Mouse (Mus musculus) embryonic fibroblast, embryonic 13.5 days (primary cell): ENCODE results near the gene Tshz2.

ENCODE experiments used
- CTCF ChIP-seq: IDR thresholded peaks from 2 replicates; pipeline ENCODE4 v1.5.1; 2011; ENCODE audit warnings: mild to moderate bottlenecking, control low read depth, low read length, moderate library complexity, borderline replicate concordance; ENCODE audit not compliant: insufficient read depth
- POLR2A ChIP-seq: IDR thresholded peaks from 2 replicates; pipeline ENCODE4 v1.6.1; 2011; ENCODE audit warnings: low read depth, mild to moderate bottlenecking, control low read depth, low read length, moderate library complexity

DNA sequence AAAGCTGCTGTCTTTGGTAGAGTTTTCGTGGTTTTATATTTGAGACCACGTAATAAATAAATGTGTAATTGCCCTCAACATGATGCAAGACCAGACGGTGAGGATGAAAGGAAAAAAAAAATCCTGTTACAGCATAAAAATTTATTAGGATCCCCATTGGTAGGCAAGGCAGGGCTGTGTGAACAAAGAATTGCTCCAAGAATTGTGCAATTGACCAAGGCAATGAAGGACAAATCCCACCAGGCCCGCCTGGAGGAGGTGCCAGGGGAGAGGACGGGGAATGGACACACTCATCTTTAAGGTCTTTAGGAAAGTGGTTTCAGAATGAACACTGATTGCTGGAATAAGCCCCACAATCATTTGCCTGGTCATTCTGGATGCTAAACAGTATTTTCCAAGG is 154.6 kb downstream of the Tshz2 start:
- TF ChIP-seq CTCF (no peak), POLR2A (no peak)
